Mouse (Mus musculus) monocyte, adult 5-6 weeks (primary cell): ENCODE measurements around the gene Mael. TPM values are rescaled to one million over a fixed set of nuclear protein-coding genes. Genes with fewer than 3 reads are reported as not detected.

ENCODE experiments used
- ATAC-seq: fragments of 153-309, 156-312 bp; replicated peaks from 2 replicates; pipeline ENCODE4 v1.8.0; 2017; ENCODE audit warnings: mild to moderate bottlenecking; ENCODE audit not compliant: low TSS enrichment, insufficient number of reproducible peaks, severe bottlenecking, poor library complexity, low FRiP score
- total RNA-seq: library from RNA; stranded (forward); fragments of 200-1000, 200-491, 200-594 nt; gene quantifications from 3 replicates; pipeline ENCODE4 v1.2.3, GENCODE M21; 2017

Mael gene
- total RNA-seq, 1 experiment from 2014 or later = not detected

DNA sequence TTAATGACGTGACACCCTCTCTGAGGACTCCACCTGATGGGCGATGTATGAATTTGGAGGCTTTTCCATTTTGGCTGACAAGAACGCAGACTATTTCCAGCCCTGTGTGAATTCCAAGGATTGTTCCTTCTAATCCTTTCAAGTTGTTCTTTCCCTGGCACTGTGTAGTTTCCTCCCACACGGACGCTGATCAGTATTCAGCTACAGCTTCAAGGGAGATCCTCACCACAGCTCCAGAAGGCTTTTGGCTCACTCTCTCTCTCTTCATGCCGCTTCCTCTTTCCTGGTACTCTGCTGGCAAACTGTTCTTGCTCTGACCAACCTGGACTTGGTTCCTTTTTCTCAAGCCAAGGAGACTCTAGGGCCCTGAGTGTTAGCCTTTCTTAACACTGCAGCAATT is 5.7 kb upstream of the Mael start:
- no peak for ATAC-seq

DNA sequence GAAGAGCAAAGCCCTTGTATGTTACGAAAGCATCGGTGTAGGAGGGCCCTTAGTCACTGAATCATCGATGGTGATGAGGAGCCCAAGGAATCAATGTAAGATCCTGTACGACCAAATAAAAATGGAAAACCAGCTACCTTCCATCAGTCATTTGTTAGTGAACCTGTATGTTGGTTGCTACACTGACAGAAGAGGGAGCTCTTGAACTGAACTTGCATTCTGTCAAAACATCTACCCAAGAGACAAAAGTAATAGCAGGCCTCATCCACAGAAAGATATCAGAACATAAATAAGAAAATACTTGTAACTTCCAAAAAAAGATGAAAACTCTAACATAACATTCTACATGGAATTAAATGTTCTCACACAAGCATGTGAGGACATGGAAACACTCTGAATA is 24.4 kb downstream of the Mael start:
- ATAC-seq = no peak

DNA sequence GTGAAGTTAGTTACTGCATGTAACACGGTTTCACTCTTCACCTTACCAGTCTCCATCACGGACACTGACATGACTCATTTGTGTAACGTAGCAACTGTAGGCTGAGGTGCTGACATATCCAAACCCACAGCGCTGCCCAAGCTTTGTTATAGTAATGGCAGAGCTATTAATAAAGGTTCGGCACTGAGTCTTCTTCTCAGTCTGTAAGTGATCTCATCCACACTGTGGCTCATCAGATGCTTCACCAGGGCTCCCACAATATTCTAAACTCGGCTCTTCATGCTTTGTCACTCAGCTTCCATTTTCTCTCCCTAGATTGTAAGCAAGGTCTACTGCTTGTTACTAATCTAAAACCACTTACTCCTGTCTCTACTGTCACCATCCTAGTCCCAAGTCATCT is 29.2 kb downstream of the Mael start:
- no peak for ATAC-seq

DNA sequence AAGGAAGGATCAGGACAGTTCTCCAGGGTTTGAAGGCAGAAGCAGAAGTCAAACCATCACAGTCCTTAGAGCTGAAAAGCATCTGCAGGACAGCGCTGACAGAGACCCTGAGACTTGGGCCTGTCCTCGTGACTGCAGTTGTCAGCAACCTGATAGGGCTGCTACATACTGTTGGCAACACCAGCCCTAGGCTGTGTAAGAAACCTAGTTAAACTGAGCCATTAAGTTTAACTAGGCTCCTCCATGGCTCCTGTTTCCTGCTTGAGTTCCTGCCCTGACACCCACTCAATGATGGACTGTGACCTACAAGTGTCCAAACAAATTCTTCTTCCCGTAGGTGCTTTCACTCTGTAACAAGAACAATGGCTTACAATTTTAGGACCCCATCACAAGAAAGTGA is 33.4 kb downstream of the Mael start:
- no peak for ATAC-seq

DNA sequence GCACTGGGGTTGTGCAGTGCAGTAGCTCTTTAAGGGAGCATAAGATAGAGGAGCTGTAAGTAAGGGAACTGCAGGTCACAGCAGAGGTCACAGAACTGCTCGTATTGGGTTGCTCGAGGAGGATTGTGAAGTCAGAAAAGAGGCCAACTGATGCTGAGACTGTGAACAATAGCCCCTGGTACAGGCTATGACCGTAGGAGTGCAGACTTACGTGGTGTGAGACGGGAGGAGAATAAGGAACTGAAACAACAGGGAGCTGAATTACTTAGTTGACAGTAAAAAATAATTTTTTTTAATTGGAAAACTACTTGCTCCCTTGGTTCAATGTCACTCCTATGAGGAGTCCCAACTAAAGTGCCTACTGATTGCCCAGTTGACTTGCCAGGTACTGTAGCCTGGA is 34.4 kb downstream of the Mael start:
- ATAC-seq = no peak

DNA sequence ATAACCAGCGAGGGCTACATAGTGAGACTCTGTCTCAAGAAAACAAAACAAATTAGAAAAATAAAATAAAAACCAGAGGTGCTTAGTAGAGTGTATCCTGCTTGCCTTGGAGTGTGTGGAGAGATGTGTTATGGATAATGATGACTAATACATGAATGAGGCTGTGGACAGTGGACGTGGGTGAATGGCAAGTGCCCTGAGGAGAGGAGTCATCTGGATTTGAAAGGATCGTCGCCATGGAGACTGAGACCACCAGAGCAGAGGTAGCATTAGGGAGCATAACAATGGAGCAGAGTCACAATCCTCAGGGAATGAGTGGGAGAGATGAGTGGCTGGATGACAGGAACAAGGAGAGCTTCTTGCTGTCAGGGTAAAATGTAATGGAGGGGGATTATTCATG is 48.7 kb downstream of the Mael start:
- ATAC-seq = no peak

DNA sequence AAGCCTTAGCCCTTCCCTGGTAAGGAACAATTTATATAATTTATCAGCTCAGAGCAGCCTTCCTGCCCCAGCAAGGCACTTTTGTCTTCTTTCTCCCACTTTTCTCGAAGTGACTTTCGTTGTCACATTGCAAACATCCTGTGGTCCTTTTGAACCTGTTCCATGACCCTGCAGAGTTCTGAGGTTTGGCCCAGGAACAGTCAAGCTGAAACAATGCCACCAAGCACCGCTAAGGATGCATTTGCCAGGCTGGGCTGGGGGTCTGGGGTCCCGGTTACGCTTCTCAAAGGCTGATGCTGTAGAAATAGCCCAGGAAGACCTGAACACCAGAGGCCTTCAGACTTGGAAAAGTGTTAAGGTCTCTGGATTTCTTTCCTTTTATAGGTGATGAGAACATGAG is 53.2 kb downstream of the Mael start:
- ATAC-seq = no peak

DNA sequence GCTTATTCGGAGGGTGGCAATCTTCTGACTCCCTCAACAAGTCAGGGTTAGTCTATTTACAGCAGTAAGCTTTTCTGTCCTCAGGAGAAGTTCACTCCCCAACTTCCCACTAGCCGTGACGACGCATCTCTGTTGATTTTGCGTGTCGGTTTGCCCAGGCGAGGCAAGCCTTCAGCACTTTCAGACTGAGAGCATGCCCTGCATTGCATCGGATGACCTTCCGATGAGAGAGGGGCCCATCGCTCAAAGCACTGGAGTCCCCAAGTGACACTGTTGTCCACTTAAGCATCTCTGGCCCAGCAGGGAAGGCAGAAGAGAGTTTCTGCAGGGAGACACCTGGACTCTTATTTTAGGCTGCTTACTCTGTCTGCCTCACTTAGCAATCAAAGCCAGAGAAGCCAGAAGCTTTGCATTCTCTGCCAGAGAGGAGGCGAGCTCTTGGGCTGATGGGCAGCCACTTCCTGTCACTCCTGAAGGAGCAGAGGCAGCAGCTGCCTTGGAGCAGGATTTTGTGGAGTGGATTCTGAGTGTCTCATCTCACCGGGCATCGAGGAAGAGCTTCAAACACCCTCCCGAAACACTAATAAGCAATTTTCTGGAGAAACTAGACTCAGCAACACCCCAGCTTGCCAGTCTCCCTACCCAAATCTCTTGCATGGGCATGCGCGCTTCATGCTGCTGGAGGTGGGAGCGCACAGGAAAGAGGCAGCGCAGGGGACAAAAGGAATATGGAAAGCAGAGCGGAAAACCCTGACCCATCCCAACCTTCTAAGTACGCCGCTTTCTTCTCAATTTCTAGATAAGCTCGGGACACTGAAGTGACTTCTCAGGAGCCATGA is 53.9 kb downstream of the Mael start:
- ATAC-seq = no peak

DNA sequence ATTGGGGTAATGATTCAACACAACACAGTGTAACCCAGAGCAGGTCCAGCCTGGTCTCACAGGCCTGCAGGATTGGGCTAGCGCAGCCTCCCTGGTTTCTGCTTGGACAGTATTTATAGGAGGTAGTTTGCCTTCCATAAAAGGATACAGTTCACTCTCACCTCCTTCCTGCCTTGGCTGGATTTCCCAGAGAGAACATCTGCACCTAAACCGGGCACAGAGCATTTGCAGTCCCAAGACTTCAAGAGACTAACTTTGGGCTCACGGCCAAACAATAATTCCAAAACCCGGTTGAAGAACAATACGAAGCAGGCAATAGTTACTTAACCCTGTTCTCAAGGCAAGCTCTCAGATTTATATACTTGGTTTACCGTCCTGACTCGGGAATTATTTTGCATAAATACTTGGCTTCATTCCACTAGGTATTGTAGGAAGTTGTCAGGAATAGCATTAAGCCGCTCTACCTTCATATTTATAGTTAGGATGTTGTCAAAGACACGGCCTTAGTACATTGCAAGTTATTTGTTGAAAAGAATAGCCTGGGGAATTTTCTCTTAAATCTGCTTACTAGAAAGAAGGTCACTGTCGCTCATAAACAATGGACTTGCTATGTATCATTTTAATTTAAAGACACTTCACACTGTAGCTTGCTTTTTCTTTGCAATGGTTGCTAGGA is 55.5 kb downstream of the Mael start:
- ATAC-seq = no peak

DNA sequence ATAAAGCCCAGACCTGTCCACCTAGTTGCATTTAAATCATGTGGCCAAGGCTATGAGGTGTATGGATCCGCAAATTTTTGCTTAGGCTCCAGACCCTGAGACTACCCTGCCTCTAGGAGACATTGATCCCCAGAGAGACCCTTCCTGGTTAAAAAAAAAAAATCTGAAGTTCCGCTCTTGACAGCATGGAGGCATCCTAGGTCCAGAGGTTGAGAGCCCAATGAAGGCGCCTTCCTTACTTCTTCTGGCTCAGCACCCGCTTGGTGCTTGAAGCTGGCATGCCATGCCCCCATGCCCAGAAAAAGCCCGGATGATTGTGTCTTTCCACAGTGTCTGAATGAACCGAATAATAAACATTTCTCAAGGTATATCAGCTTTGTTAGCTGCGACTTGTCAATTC is 57.0 kb downstream of the Mael start:
- no peak for ATAC-seq

DNA sequence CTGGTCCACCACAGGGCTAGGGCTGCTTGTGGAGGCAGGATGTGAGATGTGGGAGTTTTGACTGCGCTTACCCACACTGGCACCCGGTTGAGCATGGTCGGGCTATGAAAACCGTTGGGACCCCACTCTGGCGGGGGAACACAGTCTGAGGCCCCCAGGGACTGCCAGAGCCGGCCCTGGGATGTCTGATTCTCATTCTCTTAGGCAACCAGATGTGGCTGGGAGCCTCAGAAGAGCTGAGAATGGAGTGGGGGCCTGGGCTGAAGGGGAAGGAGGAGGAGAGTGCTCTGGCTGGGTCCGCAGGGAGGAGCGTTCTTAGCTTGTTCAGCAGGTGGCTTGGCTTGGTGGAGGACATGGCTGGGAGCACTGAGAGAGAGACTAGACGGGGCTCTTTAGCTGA is 64.9 kb downstream of the Mael start:
- ATAC-seq = no peak

DNA sequence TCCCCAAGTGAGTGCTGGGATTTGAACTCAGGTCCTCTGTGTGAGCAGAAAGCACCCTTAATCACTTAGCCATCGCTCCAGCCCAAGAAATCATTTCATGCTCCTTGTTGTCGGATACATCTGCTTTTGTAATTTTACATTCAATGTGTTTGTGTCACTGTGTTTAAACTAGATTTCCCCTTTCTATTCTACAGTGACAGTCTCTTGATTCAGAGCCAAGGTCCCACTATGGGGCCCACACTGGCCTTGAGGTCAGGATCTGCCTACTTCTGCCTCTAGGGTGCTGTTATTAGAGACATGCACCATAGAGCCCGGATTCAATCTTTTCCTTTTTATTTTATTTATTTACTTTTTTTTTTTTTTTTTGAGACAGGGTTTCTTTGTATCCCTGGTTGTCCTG is 65.6 kb downstream of the Mael start:
- ATAC-seq = no peak

DNA sequence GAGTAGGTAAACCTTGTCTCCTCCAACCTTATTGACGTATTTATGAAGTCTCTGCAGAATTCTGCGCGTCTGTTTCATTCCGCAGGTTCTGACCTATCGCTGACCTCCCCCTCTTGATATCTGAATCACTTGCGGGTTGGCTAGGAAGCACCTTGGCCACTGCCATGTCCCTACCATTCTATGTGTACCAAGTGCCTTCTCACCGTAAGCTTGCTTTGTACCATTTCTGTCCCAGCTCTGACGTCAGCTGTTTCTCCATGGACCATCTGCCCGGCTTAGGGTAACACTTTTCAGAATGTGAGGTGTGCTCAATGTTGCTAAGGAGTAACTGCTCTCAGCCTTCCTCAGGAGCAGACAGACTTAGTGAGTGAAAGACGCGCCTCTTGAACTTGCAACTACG is 67.7 kb downstream of the Mael start:
- ATAC-seq = no peak

DNA sequence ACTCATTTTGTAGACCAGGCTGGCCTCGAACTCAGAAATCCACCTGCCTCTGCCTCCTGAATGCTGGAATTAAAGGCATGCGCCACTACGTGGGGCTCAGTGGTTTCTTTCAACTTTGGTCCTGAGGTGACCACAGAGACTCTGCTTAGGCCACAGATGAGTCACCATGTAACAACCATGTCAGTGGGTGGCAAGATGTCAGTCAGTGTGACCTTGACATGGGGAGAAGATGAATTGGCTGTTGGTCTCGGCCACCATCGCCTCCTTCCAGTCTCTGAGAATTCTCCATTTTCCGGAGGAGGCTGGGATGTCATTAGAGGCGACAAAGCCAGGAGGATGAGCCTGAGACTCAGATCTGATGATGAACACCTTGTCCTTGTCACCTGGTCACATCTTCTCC is 68.8 kb downstream of the Mael start:
- ATAC-seq = no peak

DNA sequence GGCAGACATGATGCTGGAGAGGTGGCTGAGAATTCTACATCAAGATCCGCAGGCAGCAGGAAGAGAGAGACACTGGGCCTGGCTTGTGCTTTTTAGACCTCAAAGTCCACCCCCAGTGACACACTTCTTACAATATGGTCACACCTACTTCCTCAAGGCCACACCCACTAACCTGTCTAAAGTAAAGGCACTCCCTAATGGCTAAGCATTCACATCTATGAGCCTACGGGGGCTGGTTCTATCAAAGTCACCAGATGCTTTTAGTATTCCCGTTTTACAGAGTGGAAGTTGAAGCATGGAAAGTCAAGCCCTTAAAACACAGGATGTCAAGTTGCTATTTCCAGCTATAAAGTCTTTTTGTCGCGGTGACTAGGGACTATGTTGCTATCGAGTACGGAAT is 70.5 kb downstream of the Mael start:
- no peak for ATAC-seq

DNA sequence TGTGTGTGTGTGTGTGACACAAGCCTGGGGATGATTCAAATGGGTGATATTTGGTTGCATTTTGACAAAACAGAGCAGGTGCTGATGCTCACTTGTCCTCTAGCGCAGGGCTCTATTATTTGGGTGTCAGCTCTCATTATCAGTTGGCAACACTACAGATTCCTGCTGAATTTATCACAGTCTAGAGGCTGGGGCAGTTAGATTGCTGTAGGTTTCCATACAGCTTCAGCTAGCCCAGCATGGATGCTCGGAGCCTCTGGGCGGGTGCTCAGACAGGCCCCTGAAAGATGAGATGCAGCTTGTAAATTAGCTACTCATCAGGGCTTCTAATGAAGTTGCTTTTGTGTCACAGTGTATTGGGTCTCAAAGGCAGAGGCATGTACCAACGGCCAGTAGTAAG is 71.1 kb downstream of the Mael start:
- no peak for ATAC-seq

DNA sequence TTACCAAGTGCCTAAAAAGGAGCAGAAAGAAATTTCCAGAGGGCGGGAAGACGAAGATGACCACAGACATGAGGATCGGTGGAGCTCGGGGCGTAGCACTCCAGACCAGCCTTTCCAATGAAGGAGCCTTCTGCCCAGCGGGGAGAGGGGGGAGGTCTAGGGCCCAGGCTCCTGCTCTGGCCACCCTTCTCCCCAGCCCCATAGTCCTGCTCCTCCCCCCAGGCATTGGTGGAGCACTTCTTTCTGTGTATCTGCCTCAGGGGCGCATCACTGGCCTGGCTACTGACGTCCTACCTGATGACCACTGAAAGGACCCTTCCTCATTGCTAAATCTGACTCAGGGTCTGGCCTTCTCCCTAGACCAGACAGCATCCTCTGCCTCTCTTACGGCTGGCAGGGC is 73.4 kb downstream of the Mael start:
- no peak for ATAC-seq

DNA sequence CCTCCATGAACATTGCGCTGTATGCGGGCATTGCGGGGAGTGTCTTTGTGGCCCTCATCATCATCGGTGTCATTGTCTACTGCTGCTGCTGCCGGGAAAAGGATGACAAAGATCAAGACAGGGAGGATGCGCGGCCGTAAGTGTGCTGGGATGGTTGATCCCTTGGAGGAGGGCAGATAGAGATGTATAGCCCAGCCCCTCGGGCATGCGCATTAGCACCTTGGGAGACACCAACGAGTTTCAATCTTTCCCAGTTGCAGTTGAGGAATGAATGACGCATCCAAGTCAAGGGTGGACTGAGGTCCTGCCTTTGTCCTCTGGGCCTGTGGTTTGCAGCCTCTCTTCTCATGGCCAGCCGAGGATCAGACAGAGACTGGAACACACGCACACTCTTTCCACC is 74.0 kb downstream of the Mael start:
- ATAC-seq = no peak

DNA sequence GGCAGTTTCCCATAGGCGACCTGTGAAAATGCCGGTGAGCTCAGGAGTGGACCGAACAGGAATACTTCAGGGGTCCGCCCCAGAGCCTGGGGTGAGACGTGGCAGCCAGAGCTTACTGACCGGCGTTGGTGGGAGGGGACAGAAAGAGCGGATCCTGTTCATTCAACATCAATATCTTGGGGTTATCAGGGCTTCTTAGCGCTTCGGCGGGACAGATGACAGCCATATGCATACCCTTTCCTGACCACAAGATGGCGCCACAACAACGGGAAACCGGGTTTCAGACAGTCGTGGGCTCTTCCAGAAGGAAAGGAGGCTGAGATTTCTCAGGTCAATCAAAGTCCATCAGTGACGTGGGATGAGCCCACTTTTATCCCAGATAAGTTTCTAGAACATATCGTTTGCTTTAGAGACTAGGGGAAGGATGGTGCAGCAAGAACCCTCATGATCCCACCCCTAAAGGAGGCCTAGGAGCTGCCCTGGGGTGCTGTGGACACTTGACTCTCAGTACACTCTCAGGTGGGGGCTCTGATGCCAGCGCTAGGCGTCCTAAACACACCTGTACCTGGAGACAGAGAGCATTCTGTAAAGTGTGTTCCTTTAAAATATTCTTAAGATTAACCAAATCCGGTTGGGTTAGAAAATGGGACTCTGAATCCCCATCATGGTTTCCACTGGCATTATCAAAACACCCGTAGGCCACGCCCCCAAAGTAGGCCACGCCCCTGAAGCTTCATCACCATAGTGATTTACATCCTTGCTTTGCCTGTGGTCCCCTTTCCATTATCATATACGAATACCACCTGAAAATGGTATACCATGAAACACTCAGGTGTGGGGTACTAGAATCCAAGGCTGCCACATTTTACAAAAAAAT is 77.7 kb downstream of the Mael start:
- ATAC-seq = peak; percentile 38

DNA sequence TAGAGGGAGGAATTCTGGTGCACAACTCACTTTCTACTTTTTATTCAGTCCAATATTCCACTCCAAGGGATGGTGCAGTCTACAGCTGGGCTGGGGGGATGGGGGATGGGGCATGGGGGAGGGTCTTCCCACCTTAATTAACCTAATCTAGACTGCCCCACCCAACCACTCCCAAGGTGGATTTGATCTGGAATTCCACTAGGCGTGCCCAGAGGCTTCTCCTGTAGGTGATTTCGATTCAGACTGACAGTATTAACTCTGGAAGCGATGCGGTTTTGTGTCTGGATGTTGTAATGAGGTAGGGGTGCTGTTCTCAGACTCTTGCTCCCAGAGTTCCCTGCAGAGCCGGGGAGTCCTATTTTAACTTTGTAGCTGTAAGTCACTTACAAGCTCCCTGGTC is 78.4 kb downstream of the Mael start:
- ATAC-seq = no peak
